Comparison of ENCODE assay signal across 12 mouse cellular contexts in the genomic region with DNA sequence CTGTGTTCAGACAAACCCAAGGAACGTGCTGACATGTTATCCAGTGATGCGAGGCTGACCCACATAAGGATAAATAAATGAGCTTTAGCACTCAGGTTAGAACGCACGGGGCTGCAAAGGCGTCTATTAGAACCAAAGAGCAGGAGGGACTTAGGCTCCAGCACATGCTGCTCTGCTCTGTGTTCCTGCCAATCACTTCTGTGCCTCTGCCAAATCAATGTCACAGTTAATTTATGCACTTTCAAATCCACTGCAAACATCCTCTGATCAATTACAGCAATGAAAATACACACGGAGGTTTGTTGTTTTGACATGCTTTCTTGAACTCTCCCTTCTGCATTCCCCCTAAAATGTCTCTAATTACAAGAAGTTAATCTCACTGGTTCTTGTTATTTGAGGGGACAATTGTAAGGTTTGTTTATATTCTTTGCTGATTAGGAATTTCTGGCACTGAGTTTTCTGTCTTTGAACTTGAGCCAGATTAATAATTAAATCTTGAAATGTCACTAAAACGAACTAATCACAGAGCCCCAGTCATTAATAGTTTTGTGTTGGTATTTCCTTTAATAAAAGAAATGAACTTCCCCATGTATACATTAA. TPM values are rescaled to one million over a fixed set of nuclear protein-coding genes. Genes with fewer than 3 reads are reported as not detected.
DNase-seq lines count a peak whose midpoint lies in the region; ATAC-seq and TF ChIP-seq lines count a peak whose summit lies in the region.
"Had no signal": no experiment of that assay in that cellular context is flagged by ENCODE, and none has a peak within 500 bp of the region (broad histone marks: within the 10 kb centered on the region; RNA-seq: fewer than 3 reads in every experiment).

No protein-coding gene starts in this region.

- peaks cover 7% of the 10 kb centered on the region for H3K4me1 ChIP-seq in lung, adult 2 months (ENCODE audit: control insufficient read depth, insufficient read depth, low read length)
- 0 out of 2 replicates have a peak, but pooled peaks cover 14% of the 10 kb centered on the region for H3K4me1 ChIP-seq in kidney, embryonic 14.5 days (ENCODE audit: control insufficient read depth, insufficient read depth, low read length)

- peak; percentile 34 for DNase-seq in heart, adult 11 months
- no peak for DNase-seq in heart, adult 18-20 months
- peak; percentile 26 for DNase-seq in lung, postnatal 36 days
- no peak for DNase-seq in lung, adult 2 months
- DNase-seq in retina, embryonic 14.5 days (ENCODE audit: low spot score), result peak; percentile 45
- no peak for DNase-seq in MN1 (ENCODE audit: low spot score)
- DNase-seq: adrenal gland, postnatal 25 days; cerebellum, adult 8-10 months; gastrocnemius, postnatal 36 days had no signal

- H3K4me2 ChIP-seq in kidney, embryonic 14.5 days (replicated peaks; ENCODE audit: low read depth, low read length), result no peak overlapping the region
- H3K4me2 ChIP-seq: liver, embryonic 15.5 days had no signal

- TF ChIP-seq POLR2A in lung, adult 2 months (IDR thresholded peaks at IDR 0.05; ENCODE audit: borderline replicate concordance, extremely low read depth, low read depth, low read length), result no peak

- H3K9ac ChIP-seq in kidney, embryonic 14.5 days (ENCODE audit: low read depth, low read length), result no peak overlapping the region
- H3K9ac ChIP-seq: liver, embryonic 15.5 days had no signal

- no peak for TF ChIP-seq CTCF in lung, adult 2 months (IDR thresholded peaks at IDR 0.05; ENCODE audit: insufficient read depth, low read length)

- no peak overlapping the region for H3K4me3 ChIP-seq in lung, adult 2 months (replicated peaks; ENCODE audit: extremely low read depth, low read depth, low read length)
- H3K4me3 ChIP-seq in kidney, embryonic 14.5 days (ENCODE audit: low read length), result no peak overlapping the region
- H3K4me3 ChIP-seq: liver, embryonic 15.5 days had no signal

- 0 out of 2 replicates have a peak, but pooled peaks have one; percentile 36 for ATAC-seq in kidney, embryonic 14.5 days (ENCODE audit: low FRiP score, low TSS enrichment)
- no peak for ATAC-seq in erythroblast, adult 5-6 weeks (replicated peaks; ENCODE audit: low FRiP score, poor library complexity, severe bottlenecking)

- 43% methylated on average over 7 of the region's 7 CpGs for WGBS in lung, adult 2 months
- WGBS in kidney, embryonic 14.5 days, result 40% methylated on average over 7 of the region's 7 CpGs

- H3K36me3 ChIP-seq in kidney, embryonic 14.5 days (ENCODE audit: control insufficient read depth, insufficient read depth, low read length), result no peaks in the 10 kb centered on the region
- H3K36me3 ChIP-seq: liver, embryonic 15.5 days had no signal

- H3K9me3 ChIP-seq in kidney, embryonic 14.5 days (ENCODE audit: control insufficient read depth, low read length), result no peaks in the 10 kb centered on the region
- H3K9me3 ChIP-seq: liver, embryonic 15.5 days had no signal

- no peak overlapping the region for H3K27ac ChIP-seq in kidney, embryonic 14.5 days (ENCODE audit: low read depth, low read length)
- H3K27ac ChIP-seq: liver, embryonic 15.5 days had no signal

- no peaks in the 10 kb centered on the region for H3K27me3 ChIP-seq in kidney, embryonic 14.5 days (ENCODE audit: control insufficient read depth, insufficient read depth, low read length)
- H3K27me3 ChIP-seq: liver, embryonic 15.5 days had no signal

RNA-seq across cellular contexts. Expression of a gene that starts 16.1 kb away (rescaled TPM):
- total RNA-seq in heart, adult 18-20 months (2021), result 10 to 100 TPM; 23.1 to 24.9 TPM
- polyA plus RNA-seq in lung, adult 2 months (2012; rRNA removed), result 6.6 and 11.4 TPM in 2 replicates
- 82.1 and 89.5 TPM in 2 replicates for polyA plus RNA-seq in kidney, embryonic 14.5 days (2014; fragmentation: Nextera tagmentation; extraction: Ambion mirVana)
- 12.7 and 19.0 TPM in 2 replicates for total RNA-seq in erythroblast, adult 5-6 weeks (2015; ENCODE audit: low replicate concordance)
- total RNA-seq in erythroblast, adult 5-6 weeks (2017; ENCODE audit: low replicate concordance), result 25.9 and 41.3 TPM in 2 replicates

Comparison
In these comparisons a context has a peak if more than half of its experiments do, and no peak if none do; other contexts are left out.
1. DNase-seq: peak in heart, adult 11 months (single experiment), lung, postnatal 36 days (single experiment) and retina, embryonic 14.5 days (single experiment); none in heart, adult 18-20 months (0 of 2), lung, adult 2 months (single experiment) and MN1 (single experiment).